In genomic region chr7:145335199-145335598, GRCm38 (mm10) we compare ENCODE assay signal across 17 mouse cellular contexts. TPM values are rescaled to one million over a fixed set of nuclear protein-coding genes. Genes with fewer than 3 reads are reported as not detected.
DNase-seq lines count a peak whose midpoint lies in the region; ATAC-seq lines count a peak whose summit lies in the region.
"Had no signal": no experiment of that assay in that cellular context is flagged by ENCODE, and none has a peak within 500 bp of the region (broad histone marks: within the 10 kb centered on the region; RNA-seq: fewer than 3 reads in every experiment).

No protein-coding gene starts in this region.

- no peak overlapping the region for H3K9ac ChIP-seq in forebrain, embryonic 13.5 days
- no peak overlapping the region for H3K9ac ChIP-seq in forebrain, embryonic 11.5 days (ENCODE audit: low read length)
- no peak overlapping the region for H3K9ac ChIP-seq in neural tube, embryonic 13.5 days
- H3K9ac ChIP-seq in forebrain, embryonic 15.5 days (replicated peaks) = no peak overlapping the region
- H3K9ac ChIP-seq: liver, embryonic 15.5 days; midbrain, embryonic 13.5 days had no signal

- peaks cover 4% of the 10 kb centered on the region; the same call in 1 of the 2 replicates for H3K4me1 ChIP-seq in forebrain, embryonic 13.5 days
- no peaks in the 10 kb centered on the region for H3K4me1 ChIP-seq in forebrain, embryonic 11.5 days (replicated peaks; ENCODE audit: control insufficient read depth, insufficient read depth, low read length)
- 0 out of 2 replicates have a peak, but pooled peaks cover under 1% of the 10 kb centered on the region for H3K4me1 ChIP-seq in neural tube, embryonic 13.5 days (replicated peaks)
- no peaks in the 10 kb centered on the region for H3K4me1 ChIP-seq in forebrain, embryonic 15.5 days
- H3K4me1 ChIP-seq: liver, embryonic 15.5 days had no signal

- H3K36me3 ChIP-seq in forebrain, embryonic 13.5 days (ENCODE audit: poor library complexity, severe bottlenecking) = no peaks in the 10 kb centered on the region
- no peaks in the 10 kb centered on the region for H3K36me3 ChIP-seq in forebrain, embryonic 11.5 days (ENCODE audit: control insufficient read depth, insufficient read depth, low read length)
- H3K36me3 ChIP-seq in neural tube, embryonic 13.5 days = no peaks in the 10 kb centered on the region
- no peaks in the 10 kb centered on the region for H3K36me3 ChIP-seq in forebrain, embryonic 15.5 days
- H3K36me3 ChIP-seq: liver, embryonic 15.5 days; midbrain, embryonic 13.5 days had no signal

- no peak for DNase-seq in forebrain, embryonic 11.5 days (ENCODE audit: low spot score)
- no peak for DNase-seq in neural tube, embryonic 10.5 days (ENCODE audit: extremely low spot score, low spot score)
- peak; percentile 18 for DNase-seq in retina, embryonic 14.5 days (ENCODE audit: low spot score)
- no peak for DNase-seq in testis, postnatal 10 days (ENCODE audit: low spot score)
- no peak for DNase-seq in c-Kit-positive CD71-positive TER-119-positive erythroid progenitor cells, embryonic 14.5 days (ENCODE audit: low spot score)
- DNase-seq: adrenal gland, postnatal 14 days; lung, postnatal 36 days; thymus, postnatal 36 days had no signal

- no peak overlapping the region for H3K27ac ChIP-seq in forebrain, embryonic 13.5 days
- no peak overlapping the region for H3K27ac ChIP-seq in forebrain, embryonic 11.5 days (ENCODE audit: low read depth, low read length)
- 0 out of 2 replicates have a peak overlapping the region, but pooled peaks have one; percentile 46 for H3K27ac ChIP-seq in neural tube, embryonic 13.5 days (replicated peaks)
- no peak overlapping the region for H3K27ac ChIP-seq in forebrain, embryonic 15.5 days (replicated peaks)
- H3K27ac ChIP-seq: layer of hippocampus, adult 2 months; liver, embryonic 15.5 days; midbrain, embryonic 13.5 days had no signal

- H3K4me2 ChIP-seq in forebrain, embryonic 13.5 days = no peak overlapping the region
- no peak overlapping the region for H3K4me2 ChIP-seq in forebrain, embryonic 11.5 days (ENCODE audit: low read depth, low read length, severe bottlenecking)
- no peak overlapping the region for H3K4me2 ChIP-seq in neural tube, embryonic 13.5 days
- H3K4me2 ChIP-seq in forebrain, embryonic 15.5 days (replicated peaks) = no peak overlapping the region
- H3K4me2 ChIP-seq: liver, embryonic 15.5 days; midbrain, embryonic 13.5 days had no signal

- no peaks in the 10 kb centered on the region for H3K27me3 ChIP-seq in forebrain, embryonic 13.5 days
- H3K27me3 ChIP-seq in forebrain, embryonic 11.5 days (ENCODE audit: control insufficient read depth, insufficient read depth, low read length) = no peaks in the 10 kb centered on the region
- H3K27me3 ChIP-seq in neural tube, embryonic 13.5 days = no peaks in the 10 kb centered on the region
- no peaks in the 10 kb centered on the region for H3K27me3 ChIP-seq in forebrain, embryonic 15.5 days
- H3K27me3 ChIP-seq: liver, embryonic 15.5 days; midbrain, embryonic 13.5 days had no signal

- ATAC-seq in forebrain, embryonic 13.5 days = peak; percentile 62; the same call in 1 of the 2 replicates
- ATAC-seq in forebrain, embryonic 11.5 days (replicated peaks; ENCODE audit: low FRiP score) = no peak
- ATAC-seq in neural tube, embryonic 13.5 days (ENCODE audit: low read depth) = 0 out of 2 replicates have a peak, but pooled peaks have one; percentile 15
- peak; percentile 55; the same call in 1 of the 2 replicates for ATAC-seq in forebrain, embryonic 15.5 days (replicated peaks)
- ATAC-seq: intestine, postnatal 0 days; midbrain, embryonic 13.5 days had no signal

- no peaks in the 10 kb centered on the region; the same call in 1 of the 2 replicates for H3K9me3 ChIP-seq in forebrain, embryonic 13.5 days (replicated peaks)
- H3K9me3 ChIP-seq in forebrain, embryonic 11.5 days (ENCODE audit: control insufficient read depth, low read length) = no peaks in the 10 kb centered on the region
- no peaks in the 10 kb centered on the region for H3K9me3 ChIP-seq in neural tube, embryonic 13.5 days
- no peaks in the 10 kb centered on the region for H3K9me3 ChIP-seq in forebrain, embryonic 15.5 days
- H3K9me3 ChIP-seq: liver, embryonic 15.5 days; midbrain, embryonic 13.5 days had no signal

- H3K4me3 ChIP-seq in forebrain, embryonic 13.5 days = no peak overlapping the region
- H3K4me3 ChIP-seq in forebrain, embryonic 11.5 days (ENCODE audit: low read depth, low read length) = no peak overlapping the region
- H3K4me3 ChIP-seq in neural tube, embryonic 13.5 days = no peak overlapping the region
- H3K4me3 ChIP-seq in forebrain, embryonic 15.5 days = no peak overlapping the region
- H3K4me3 ChIP-seq: layer of hippocampus, adult 2 months; liver, embryonic 15.5 days; midbrain, embryonic 13.5 days had no signal

RNA-seq across cellular contexts. Expression of gene Mrgprd, which starts 20.6 kb away (rescaled TPM):
- not detected in 2 replicates for polyA plus RNA-seq in forebrain, embryonic 13.5 days (2015; fragmentation: Nextera tagmentation; extraction: Ambion mirVana)
- polyA plus RNA-seq in forebrain, embryonic 11.5 days (2014; fragmentation: Nextera tagmentation; extraction: Ambion mirVana) = not detected in 2 replicates
- not detected in 2 replicates for polyA plus RNA-seq in neural tube, embryonic 13.5 days (2015; fragmentation: Nextera tagmentation; extraction: Ambion mirVana)
- polyA plus RNA-seq in forebrain, embryonic 15.5 days (2015; fragmentation: Nextera tagmentation; extraction: Ambion mirVana) = not detected in 2 replicates
- polyA plus RNA-seq: heart, embryonic 14.5 days; intestine, postnatal 0 days; liver, embryonic 15.5 days; midbrain, embryonic 13.5 days; neural tube, embryonic 14.5 days had no signal

RNA-seq across cellular contexts. Expression of gene Mrgprf, which starts 34.6 kb away (rescaled TPM):
- polyA plus RNA-seq in forebrain, embryonic 13.5 days (2015; fragmentation: Nextera tagmentation; extraction: Ambion mirVana) = 0.67 and 1.9 TPM in 2 replicates
- polyA plus RNA-seq in forebrain, embryonic 11.5 days (2014; fragmentation: Nextera tagmentation; extraction: Ambion mirVana) = 0.20 and 0.25 TPM in 2 replicates
- polyA plus RNA-seq in neural tube, embryonic 13.5 days (2015; fragmentation: Nextera tagmentation; extraction: Ambion mirVana) = 1.3 and 1.7 TPM in 2 replicates
- polyA plus RNA-seq in forebrain, embryonic 15.5 days (2015; fragmentation: Nextera tagmentation; extraction: Ambion mirVana) = 2.0 and 2.2 TPM in 2 replicates

RNA-seq across cellular contexts. Expression of gene Tpcn2, which starts 51.4 kb away (rescaled TPM):
- polyA plus RNA-seq in forebrain, embryonic 13.5 days (2015; fragmentation: Nextera tagmentation; extraction: Ambion mirVana) = 3.8 and 4.1 TPM in 2 replicates
- polyA plus RNA-seq in forebrain, embryonic 11.5 days (2014; fragmentation: Nextera tagmentation; extraction: Ambion mirVana) = 2.4 and 2.8 TPM in 2 replicates
- polyA plus RNA-seq in neural tube, embryonic 13.5 days (2015; fragmentation: Nextera tagmentation; extraction: Ambion mirVana) = 3.9 and 4.2 TPM in 2 replicates
- polyA plus RNA-seq in forebrain, embryonic 15.5 days (2015; fragmentation: Nextera tagmentation; extraction: Ambion mirVana) = 2.9 and 3.4 TPM in 2 replicates
